Mouse (Mus musculus) mesoderm, embryonic 11.5 days (tissue): Measurements from ENCODE around the gene Cacng6.
A peak's percentile ranks its signal among the peaks of the same experiment; 100 is the strongest.

ENCODE experiments used
- DNase-seq: peaks from one replicate; pipeline ENCODE4 v3.0.0-alpha.2; 2012; ENCODE audit warnings: low read depth, low spot score

Cacng6 gene

GRCm38 (mm10) chr7:3460261-3460660 lies 36.3 kb downstream of the Cacng6 start:
- DNase-seq: no peak

GRCm38 (mm10) chr7:3463306-3463705 lies 39.3 kb downstream of the Cacng6 start:
- DNase-seq: no peak

GRCm38 (mm10) chr7:3468614-3469013 lies 44.6 kb downstream of the Cacng6 start:
- DNase-seq: no peak

- DNase-seq: no peak
Measured at GRCm38 (mm10) chr7:3472774-3473173, 48.8 kb downstream of the Cacng6 start.

- DNase-seq: peak; percentile 59
Measured at GRCm38 (mm10) chr7:3474291-3475080, 50.5 kb downstream of the Cacng6 start.

- DNase-seq: no peak
Measured at GRCm38 (mm10) chr7:3476728-3477127, 52.7 kb downstream of the Cacng6 start.

GRCm38 (mm10) chr7:3481948-3482608 lies 58.1 kb downstream of the Cacng6 start:
- no peak for DNase-seq
